Mouse (Mus musculus) forebrain, embryonic 11.5 days (tissue): ENCODE data around the gene Ppt2. TPM values are rescaled to one million over a fixed set of nuclear protein-coding genes. Genes with fewer than 3 reads are reported as not detected.

Source experiments
- ATAC-seq: fragments of 200-750 bp; cut with Nextera tagmentation; replicated peaks from 2 replicates; pipeline ENCODE4 v1.8.0; 2017; ENCODE audit warnings: moderate TSS enrichment; ENCODE audit not compliant: low FRiP score
- DNase-seq: peaks from one replicate; pipeline ENCODE4 v3.0.0-alpha.2; 2017; ENCODE audit warnings: low spot score
- H3K27ac ChIP-seq: fragments of 300-500 bp; sonication (generic); 2 replicates; pipeline ENCODE4 v1.5.1; 2014; ENCODE audit warnings: low read depth, low read length
- H3K27me3 ChIP-seq: fragments of 300-500 bp; sonication (generic); 2 replicates; pipeline ENCODE4 v1.6.1; 2014; ENCODE audit warnings: mild to moderate bottlenecking, low read length, mixed read lengths; ENCODE audit not compliant: control insufficient read depth, insufficient read depth
- H3K36me3 ChIP-seq: fragments of 300-500 bp; sonication (generic); 2 replicates; pipeline ENCODE4 v1.6.1; 2014; ENCODE audit warnings: mild to moderate bottlenecking, low read length, moderate library complexity, mixed read lengths; ENCODE audit not compliant: control insufficient read depth, insufficient read depth
- H3K4me1 ChIP-seq: fragments of 300-500 bp; sonication (generic); replicated peaks from 2 replicates; pipeline ENCODE4 v1.6.1; 2014; ENCODE audit warnings: low read length, mixed read lengths; ENCODE audit not compliant: control insufficient read depth, insufficient read depth
- H3K4me2 ChIP-seq: fragments of 300-500 bp; sonication (generic); 2 replicates; pipeline ENCODE4 v1.6.1; 2014; ENCODE audit warnings: low read depth, mild to moderate bottlenecking, low read length, moderate library complexity, mixed read lengths; ENCODE audit not compliant: severe bottlenecking
- H3K4me3 ChIP-seq: fragments of 300-500 bp; sonication (generic); 2 replicates; pipeline ENCODE4 v1.5.1; 2014; ENCODE audit warnings: low read depth, low read length
- H3K9ac ChIP-seq: fragments of 300-500 bp; sonication (generic); 2 replicates; pipeline ENCODE4 v1.6.1; 2014; ENCODE audit warnings: low read length
- H3K9me3 ChIP-seq: fragments of 300-500 bp; sonication (generic); 2 replicates; pipeline ENCODE4 v1.6.1; 2016; ENCODE audit warnings: low read length, mixed read lengths; ENCODE audit not compliant: control insufficient read depth
- WGBS: fragments of 180-500 bp; shearing (Covaris S2); extraction: QIAGEN DNeasy Blood & Tissue Kit; methylation state at CpG from one replicate; pipeline ENCODE4 v1.1.7; 2014; 5-methylcytosine and 5-hydroxymethylcytosine counted together
- polyA plus RNA-seq: library from polyadenylated mRNA; unstranded; fragments of >200 nt; fragmentation: Nextera tagmentation; extraction: Ambion mirVana; gene quantifications from 2 replicates; pipeline ENCODE4 v1.2.1, GENCODE M21; 2014

The Ppt2 gene
- polyA plus RNA-seq: 26.4 and 29.0 TPM in 2 replicates

GRCm38 (mm10) chr17:34627943-34628643 is at the start of gene Ppt2:
Ppt2 (minus strand) TSS chr17:34628510.
- DNase-seq (peak; percentile 71), ATAC-seq (no peak)
- WGBS: 8% methylated on average over 29 of the region's 29 CpGs
- Histone ChIP-seq H3K27me3 (peaks cover 26% of the 10 kb centered on the region), H3K9me3 (no peaks in the 10 kb centered on the region), H3K9ac (peak within 1 kb of the TSS; percentile 47), H3K4me1 (peaks cover 28% of the 10 kb centered on the region), H3K36me3 (no peaks in the 10 kb centered on the region; the same call in 1 of the 2 replicates), H3K27ac (peak within 1 kb of the TSS; percentile 84), H3K4me3 (peak within 1 kb of the TSS; percentile 48), H3K4me2 (peak within 1 kb of the TSS; percentile 67)

- Histone ChIP-seq H3K4me1 (peaks cover 4% of the 10 kb centered on the region), H3K9ac (no peak overlapping the region), H3K4me3 (no peak overlapping the region), H3K9me3 (no peaks in the 10 kb centered on the region), H3K4me2 (no peak overlapping the region), H3K27ac (no peak overlapping the region), H3K36me3 (no peaks in the 10 kb centered on the region), H3K27me3 (peaks cover 22% of the 10 kb centered on the region)
- DNase-seq (no peak), ATAC-seq (no peak)
- 80% methylated on average over 12 of the region's 12 CpGs for WGBS
Observed at GRCm38 (mm10) chr17:34676671-34677070, 48.4 kb upstream of the Ppt2 start.

- Histone ChIP-seq H3K4me2 (no peak overlapping the region), H3K27ac (no peak overlapping the region), H3K4me3 (no peak overlapping the region), H3K4me1 (peaks cover 9% of the 10 kb centered on the region), H3K27me3 (peaks cover 28% of the 10 kb centered on the region), H3K9ac (no peak overlapping the region), H3K9me3 (no peaks in the 10 kb centered on the region), H3K36me3 (no peaks in the 10 kb centered on the region)
- ATAC-seq (no peak), DNase-seq (no peak)
- 85% methylated on average over 6 of the region's 6 CpGs for WGBS
Observed at GRCm38 (mm10) chr17:34676093-34676460, 47.8 kb upstream of the Ppt2 start.

GRCm38 (mm10) chr17:34675205-34676092 is 47.1 kb upstream of the Ppt2 start:
- Histone ChIP-seq H3K4me3 (no peak overlapping the region), H3K4me2 (no peak overlapping the region), H3K27ac (no peak overlapping the region), H3K27me3 (peaks cover 34% of the 10 kb centered on the region), H3K9me3 (no peaks in the 10 kb centered on the region), H3K4me1 (peaks cover 9% of the 10 kb centered on the region), H3K36me3 (no peaks in the 10 kb centered on the region), H3K9ac (no peak overlapping the region)
- DNase-seq: no peak
- ATAC-seq: no peak
- WGBS: 75% methylated on average over 13 of the region's 13 CpGs

GRCm38 (mm10) chr17:34674524-34675204 is 46.4 kb upstream of the Ppt2 start:
- 67% methylated on average over 11 of the region's 11 CpGs for WGBS
- no peak for ATAC-seq

GRCm38 (mm10) chr17:34673139-34673538 is 44.8 kb upstream of the Ppt2 start:
- peak; percentile 42 for DNase-seq
- WGBS: 87% methylated on average over 7 of the region's 7 CpGs
- H3K9ac ChIP-seq: no peak overlapping the region

More at GRCm38 (mm10) chr17:34674524-34675204, 46.4 kb upstream of the Ppt2 start:
- Histone ChIP-seq H3K27ac (no peak overlapping the region), H3K9ac (no peak overlapping the region), H3K9me3 (no peaks in the 10 kb centered on the region), H3K36me3 (no peaks in the 10 kb centered on the region), H3K27me3 (peaks cover 40% of the 10 kb centered on the region), H3K4me1 (peaks cover 9% of the 10 kb centered on the region), H3K4me2 (no peak overlapping the region), H3K4me3 (no peak overlapping the region)
- DNase-seq: no peak

GRCm38 (mm10) chr17:34672246-34672792 is 44.0 kb upstream of the Ppt2 start:
- 30% methylated on average over 49 of the region's 49 CpGs for WGBS
- no peaks in the 10 kb centered on the region for H3K36me3 ChIP-seq
- H3K9me3 ChIP-seq: no peaks in the 10 kb centered on the region; the same call in 1 of the 2 replicates
- H3K27me3 ChIP-seq: peaks cover 40% of the 10 kb centered on the region
- peak; percentile 51 for DNase-seq
- H3K4me3 ChIP-seq: peak overlapping the region; percentile 31
- peaks cover 9% of the 10 kb centered on the region for H3K4me1 ChIP-seq
- no peak overlapping the region for H3K9ac ChIP-seq
- ATAC-seq: no peak
- H3K4me2 ChIP-seq: peak overlapping the region; percentile 67
- H3K27ac ChIP-seq: no peak overlapping the region

More at GRCm38 (mm10) chr17:34673139-34673538, 44.8 kb upstream of the Ppt2 start:
- no peak overlapping the region for H3K4me2 ChIP-seq
- no peak overlapping the region for H3K27ac ChIP-seq
- H3K27me3 ChIP-seq: peaks cover 40% of the 10 kb centered on the region
- no peak for ATAC-seq
- H3K36me3 ChIP-seq: no peaks in the 10 kb centered on the region
- no peak overlapping the region for H3K4me3 ChIP-seq
- H3K4me1 ChIP-seq: peaks cover 9% of the 10 kb centered on the region
- H3K9me3 ChIP-seq: no peaks in the 10 kb centered on the region
